Mouse (Mus musculus) layer of hippocampus, adult 11-12 months (tissue): ENCODE results near the gene Atp5h.
"Not testable (repeated sequence)": the region's sequence is repeated elsewhere in the genome, so short reads cannot be mapped to it uniquely, and the experiment has no call there.

ENCODE experiments used
- DNase-seq: peaks from one replicate; pipeline ENCODE4 v3.0.0; 2022; ENCODE audit warnings: low spot score

Gene Atp5h

DNA sequence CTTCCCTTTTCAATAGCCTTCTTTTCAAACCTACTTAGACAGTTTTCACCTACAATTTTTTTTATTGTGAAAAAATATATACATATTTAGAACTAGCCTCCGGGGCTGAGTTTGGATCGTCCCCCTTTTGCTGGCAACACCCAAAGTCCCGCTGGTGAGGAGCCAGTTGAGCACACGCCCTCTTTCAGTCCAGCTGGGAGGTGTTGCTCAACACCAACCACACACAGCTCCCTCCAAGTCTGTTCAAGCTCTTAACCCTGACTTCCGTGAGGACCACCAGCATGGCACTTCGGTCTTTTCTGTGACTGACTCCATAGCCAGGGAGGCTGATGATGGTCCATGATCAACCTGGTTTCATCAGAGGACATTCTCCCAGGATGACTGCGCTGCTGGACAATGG lies 21.7 kb downstream of the Atp5h start:
- no peak for DNase-seq

- no peak for DNase-seq
These were observed 25.9 kb downstream of the Atp5h start for GRCm38 (mm10) chr11:115393721-115394325.

DNA sequence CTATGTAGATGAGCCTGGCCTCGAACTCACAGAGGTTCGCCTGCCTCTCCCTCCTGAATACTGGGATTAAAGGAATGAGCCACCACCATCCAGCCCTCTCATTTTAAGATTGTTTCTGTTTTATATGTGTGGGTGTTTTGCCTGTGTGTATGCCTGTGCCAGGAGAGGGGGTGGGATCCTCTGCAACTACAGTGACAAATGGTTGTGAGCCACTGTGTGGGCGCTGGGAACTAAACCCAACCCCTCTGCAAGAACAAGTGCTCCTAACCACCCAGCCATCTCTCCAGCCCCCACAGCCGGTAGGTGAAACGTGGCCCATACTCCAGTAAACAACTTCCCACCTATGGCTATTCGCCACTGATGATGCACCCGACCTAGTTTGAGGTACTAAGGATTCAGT lies 28.4 kb downstream of the Atp5h start:
- no peak for DNase-seq

- DNase-seq = not testable (repeated sequence)
These were observed 32.9 kb downstream of the Atp5h start for GRCm38 (mm10) chr11:115386859-115387258.

- DNase-seq = no peak
These were observed 35.2 kb downstream of the Atp5h start for GRCm38 (mm10) chr11:115384587-115384986.

DNA sequence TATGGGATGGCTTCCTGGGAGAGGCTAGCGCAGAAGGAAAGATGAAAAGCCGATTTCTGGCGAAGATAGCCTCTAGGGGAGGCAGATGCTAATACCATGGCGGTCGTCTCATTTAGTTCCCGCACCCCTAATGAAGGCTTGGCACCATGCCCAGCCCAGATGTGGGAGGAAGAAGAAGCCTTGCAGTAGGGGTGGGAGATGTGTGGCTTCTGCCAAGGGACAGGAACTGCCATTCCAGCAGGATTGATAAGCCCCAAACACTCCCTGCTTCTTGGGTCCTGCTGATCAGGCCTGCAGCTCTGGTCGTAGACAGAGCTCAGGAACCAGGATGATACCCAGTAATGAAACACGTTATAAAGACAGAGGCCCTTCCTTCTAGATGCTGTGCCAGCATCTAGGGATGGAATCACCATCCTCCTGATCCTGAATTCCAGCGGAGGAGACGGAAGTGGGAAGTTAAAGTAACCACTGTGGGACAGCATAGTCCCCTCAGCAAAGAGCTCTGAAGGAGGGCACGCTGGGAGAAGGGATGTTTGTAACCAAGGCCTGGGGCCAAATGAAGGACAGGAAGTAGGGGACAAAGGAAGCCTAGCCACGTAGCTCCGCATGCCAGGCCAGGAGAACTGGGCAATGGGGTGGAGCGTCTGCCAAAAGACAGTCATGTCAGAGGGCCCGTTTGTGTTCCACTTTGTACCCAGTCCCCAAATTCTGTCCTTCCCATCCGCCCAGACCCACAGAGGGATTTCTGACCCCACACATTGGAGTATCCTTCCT lies 35.9 kb downstream of the Atp5h start:
- DNase-seq = peak; percentile 50

GRCm38 (mm10) chr11:115382891-115383290 lies 36.9 kb downstream of the Atp5h start:
- DNase-seq = no peak

DNA sequence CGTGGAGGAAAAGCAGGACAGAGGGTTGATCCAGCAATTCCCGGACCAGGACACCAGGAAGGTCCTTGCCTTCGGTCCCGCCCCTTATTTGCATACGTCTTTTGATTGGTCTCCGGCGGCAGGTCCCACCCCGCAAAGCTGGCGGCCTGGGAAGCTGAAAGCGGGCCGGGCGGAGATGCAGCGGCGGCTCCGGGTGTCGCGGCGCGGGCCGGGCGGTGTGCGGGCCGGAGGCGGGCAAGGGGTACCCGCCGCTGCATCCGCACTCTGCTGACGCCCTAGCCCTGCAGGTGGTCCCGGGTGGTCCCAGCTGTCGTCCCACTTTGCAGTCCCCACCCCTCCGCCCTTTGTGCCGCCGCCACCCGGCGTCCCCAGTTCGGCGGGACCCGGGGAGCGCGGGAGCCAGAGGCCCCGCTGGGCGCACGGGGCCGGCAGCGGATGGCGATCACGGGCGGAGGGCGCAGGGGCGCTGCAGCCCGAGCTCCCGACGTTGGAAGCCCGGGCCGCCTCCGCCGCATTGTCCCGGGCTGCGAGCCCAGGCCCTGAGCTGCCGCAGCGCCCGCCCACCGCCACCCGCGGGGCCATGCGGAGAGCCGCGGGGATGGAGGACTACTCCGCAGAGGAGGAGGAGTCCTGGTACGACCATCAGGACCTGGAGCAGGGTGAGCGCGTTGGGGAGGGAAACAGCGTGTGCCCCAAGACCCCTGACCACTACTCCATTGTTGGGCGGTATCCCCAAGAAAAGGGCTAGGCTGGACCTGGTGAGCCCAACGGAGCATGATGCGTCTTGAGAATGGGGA lies 37.8 kb downstream of the Atp5h start, which contains the start of gene Cdr2l:
Gene Cdr2l, plus strand, starts transcription at position 174 of the 797 bp plus-strand sequence.
- peak; percentile 88 for DNase-seq

- no peak for DNase-seq
These were observed 38.5 kb downstream of the Atp5h start for GRCm38 (mm10) chr11:115381276-115381675.

GRCm38 (mm10) chr11:115377854-115378253 lies 41.9 kb downstream of the Atp5h start:
- no peak for DNase-seq

DNA sequence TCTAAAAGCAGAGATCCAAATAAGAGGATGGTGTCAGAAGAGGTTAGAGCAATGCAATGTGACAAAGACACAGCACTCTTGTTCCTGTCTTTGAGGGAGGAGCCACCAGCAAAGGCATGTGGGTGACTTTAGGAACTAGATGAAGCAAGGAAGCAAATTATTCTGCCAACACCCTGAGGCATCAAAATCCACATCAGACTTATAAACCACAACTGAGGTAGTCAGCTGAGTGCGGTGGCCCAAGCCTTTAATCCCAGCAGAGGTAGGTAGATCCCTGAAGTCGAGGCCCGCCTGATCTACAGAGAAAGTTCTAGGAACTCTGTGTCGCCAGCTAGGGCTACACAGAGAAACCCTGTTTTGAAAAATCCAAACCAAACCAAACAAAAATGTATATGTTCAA lies 42.5 kb downstream of the Atp5h start:
- no peak for DNase-seq

DNA sequence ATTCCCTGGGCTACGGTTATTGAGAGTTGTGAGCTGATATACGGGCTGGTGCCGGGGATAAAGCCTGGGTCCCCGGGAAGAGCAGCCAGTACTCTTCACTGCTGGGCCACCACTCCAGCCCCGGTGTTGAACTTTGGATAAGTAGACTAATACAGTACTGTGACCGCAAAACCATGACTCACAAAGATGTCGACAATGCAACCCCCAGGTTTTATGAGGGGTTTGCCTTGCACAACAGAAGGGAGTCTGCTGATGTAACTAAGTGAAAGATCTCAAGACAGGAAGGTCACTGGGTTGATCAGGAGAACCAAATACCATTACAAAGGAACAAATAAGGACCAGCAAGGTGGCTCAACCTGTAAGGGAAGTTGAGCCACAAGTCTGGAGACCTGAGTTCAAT lies 43.0 kb downstream of the Atp5h start:
- no peak for DNase-seq

- peak; percentile 74 for DNase-seq
These were observed 44.9 kb downstream of the Atp5h start for GRCm38 (mm10) chr11:115374695-115375425.

- peak; percentile 84 for DNase-seq
These were observed 45.7 kb downstream of the Atp5h start for GRCm38 (mm10) chr11:115373805-115374694.

- no peak for DNase-seq
These were observed 47.0 kb downstream of the Atp5h start for GRCm38 (mm10) chr11:115372737-115373136.

DNA sequence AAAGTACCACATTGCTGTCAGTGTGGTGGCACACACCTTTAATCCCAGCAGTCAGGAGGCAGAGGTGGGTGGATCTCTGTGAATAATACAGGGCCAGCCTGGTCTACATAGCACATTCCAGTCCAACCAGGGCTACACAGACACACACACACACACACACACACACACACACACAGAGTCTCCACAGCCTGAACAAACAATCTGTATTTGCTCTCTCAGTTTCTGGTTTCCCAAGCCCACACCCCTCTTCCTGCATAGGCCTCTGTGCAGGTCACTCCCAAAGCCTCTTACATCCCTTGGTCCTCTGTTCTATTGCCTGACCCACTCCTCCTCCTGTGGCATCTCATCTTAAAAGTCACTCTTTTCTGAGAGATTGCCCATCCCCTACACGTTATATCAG lies 47.7 kb downstream of the Atp5h start:
- DNase-seq = no peak

DNA sequence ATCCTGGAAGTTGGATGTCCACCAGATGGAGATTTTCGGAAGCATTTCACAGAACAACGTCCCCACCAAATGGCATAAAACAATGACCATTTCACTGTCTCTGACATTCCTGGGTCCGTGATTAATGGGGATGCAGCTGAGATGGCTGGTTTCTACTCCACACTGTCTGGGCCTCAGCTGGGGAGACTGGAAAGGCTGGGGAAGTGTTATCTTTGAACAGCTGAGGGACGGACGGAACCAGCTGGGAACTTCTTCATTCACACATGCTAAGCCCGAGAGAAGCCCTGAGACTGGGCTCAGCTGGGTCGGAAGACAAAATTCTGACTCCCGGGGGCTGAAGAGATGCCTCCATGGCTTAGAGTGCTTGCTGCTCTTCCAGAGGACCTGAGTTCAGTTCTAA lies 48.4 kb downstream of the Atp5h start:
- DNase-seq = no peak

- no peak for DNase-seq
These were observed 49.4 kb downstream of the Atp5h start for GRCm38 (mm10) chr11:115370368-115370767.

DNA sequence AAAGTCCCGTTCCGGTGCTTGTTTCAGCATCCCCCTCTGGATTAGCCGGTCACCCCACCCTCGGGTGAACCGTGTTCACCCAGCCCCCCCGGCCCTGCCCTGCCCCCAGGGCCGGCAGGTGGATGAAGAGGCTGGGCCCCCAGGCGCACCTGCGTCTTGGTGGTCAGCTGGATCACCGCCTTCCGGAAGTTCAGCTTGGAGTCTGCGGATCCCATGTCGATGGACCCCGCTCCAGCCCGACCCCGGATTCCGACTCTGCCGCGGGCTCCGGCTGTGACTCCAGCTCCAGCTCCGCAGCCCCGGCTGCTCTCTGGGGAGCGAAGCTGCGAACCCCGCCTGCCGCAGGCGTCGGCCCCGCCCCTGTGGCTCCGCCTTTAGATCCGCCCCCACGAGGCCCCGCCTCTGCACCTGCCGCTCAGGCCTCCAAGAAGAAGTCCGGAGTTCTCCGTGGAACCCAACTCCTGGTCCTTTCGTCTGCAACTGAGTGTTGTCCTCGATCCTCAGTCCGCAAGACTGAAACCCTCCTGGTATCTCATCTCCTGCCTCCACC lies 52.3 kb downstream of the Atp5h start, which contains the start of gene Hid1:
Gene Hid1, minus strand, starts transcription at position 362 of the 550 bp plus-strand sequence.
- peak; percentile 87 for DNase-seq

- DNase-seq = peak; percentile 66
These were observed 52.9 kb downstream of the Atp5h start for GRCm38 (mm10) chr11:115366706-115367394.
